Mouse (Mus musculus) heart, adult 2 months (tissue): Measurements from ENCODE around the gene Fam222a.

Experiments
- CTCF ChIP-seq: fragments of 200-600 bp; IDR thresholded peaks from 2 replicates; pipeline ENCODE4 v1.8.1; 2022; ENCODE audit warnings: antibody characterized with exemption, mild to moderate bottlenecking, moderate library complexity
- EP300 ChIP-seq: fragments of 200-500 bp; IDR thresholded peaks from 2 replicates; pipeline ENCODE4 v1.6.1; 2011; ENCODE audit warnings: low read depth, low read length, control low read depth; ENCODE audit not compliant: insufficient read depth

DNA sequence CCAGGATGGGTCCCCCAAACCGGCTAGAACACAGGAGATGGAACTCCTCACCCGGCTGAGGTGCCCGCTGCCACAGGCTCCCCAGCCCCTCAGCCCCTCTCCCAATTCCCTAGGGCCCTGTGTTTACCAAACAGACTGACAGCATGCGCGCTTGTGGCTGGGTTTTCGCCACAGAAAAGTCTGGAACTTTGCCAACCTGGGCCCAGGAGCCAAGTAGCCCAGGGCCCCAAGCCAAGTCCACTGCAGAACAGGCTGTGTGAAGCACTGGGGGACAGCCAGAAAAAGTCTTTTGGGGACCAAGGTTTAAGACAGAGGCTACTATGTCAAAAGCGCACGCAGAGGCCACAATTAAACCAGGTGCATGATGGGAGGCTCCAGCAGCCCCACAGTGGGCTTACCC is 39.8 kb downstream of the Fam222a start:
- TF ChIP-seq EP300 (no peak), CTCF (no peak)
